Mouse (Mus musculus): Measurements from ENCODE around the gene Olfr1180.

DNA sequence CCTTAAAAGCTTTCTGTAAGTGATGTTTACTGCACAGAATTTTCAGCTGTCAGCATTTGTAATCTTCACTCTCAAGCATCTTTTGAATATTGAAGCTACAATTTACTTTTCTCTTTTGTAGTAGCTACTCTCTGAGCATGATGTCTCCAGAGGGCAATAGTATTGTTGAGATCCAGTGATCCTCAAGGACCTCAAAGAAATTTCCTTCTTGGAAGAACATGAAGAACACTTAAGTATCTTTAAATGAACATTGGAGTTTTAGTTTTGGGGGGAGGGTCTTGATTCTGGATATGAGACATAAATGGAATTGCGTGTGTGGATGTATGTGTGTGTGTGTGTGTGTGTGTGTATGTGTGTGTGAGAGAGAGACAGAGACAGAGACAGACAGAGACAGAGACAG is 30.1 kb upstream of the Olfr1180 start, which contains the start of gene Gm13757:
- TF ChIP-seq EP300 (IDR thresholded peaks at IDR 0.05; ENCODE audit: low read depth) = no peak
- TF ChIP-seq CTCF (IDR thresholded peaks at IDR 0.05; ENCODE audit: low read depth) = no peak

Measured in heart, postnatal 0 days (tissue).